Mouse (Mus musculus) megakaryocyte, embryonic 14.5 days (primary cell): ENCODE measurements around the gene Rpp25l.

Experiments
- FLI1 ChIP-seq: IDR thresholded peaks from 2 replicates; pipeline ENCODE4 v1.6.1; 2012; ENCODE audit warnings: low read length, inconsistent platforms, mixed read lengths
- GATA1 ChIP-seq: IDR thresholded peaks from 3 replicates; pipeline ENCODE4 v1.6.1; 2012; ENCODE audit warnings: mixed read lengths, low read length, inconsistent platforms, borderline replicate concordance

- TF ChIP-seq GATA1 (no peak), FLI1 (no peak)
Measured at GRCm38 (mm10) chr4:41762099-41762687, 48.9 kb upstream of the Rpp25l start.
